Mouse (Mus musculus) kidney, embryonic 16.5 days (tissue): Measurements from ENCODE around the gene Nfkb2. TPM values are rescaled to one million over a fixed set of nuclear protein-coding genes. Genes with fewer than 3 reads are reported as not detected.

ENCODE experiments used
- ATAC-seq: fragments of 200-750 bp; cut with Nextera tagmentation; 2 replicates; pipeline ENCODE4 v1.8.0; 2017; ENCODE audit warnings: moderate TSS enrichment; ENCODE audit not compliant: low FRiP score, low TSS enrichment
- H3K27ac ChIP-seq: fragments of 300-500 bp; sonication (generic); 2 replicates; pipeline ENCODE4 v1.5.1; 2014; ENCODE audit warnings: low read length
- H3K27me3 ChIP-seq: fragments of 300-500 bp; sonication (generic); 2 replicates; pipeline ENCODE4 v1.6.1; 2014; ENCODE audit warnings: low read length, control low read depth, mixed read lengths; ENCODE audit not compliant: insufficient read depth
- H3K36me3 ChIP-seq: fragments of 300-500 bp; sonication (generic); 2 replicates; pipeline ENCODE4 v1.6.1; 2014; ENCODE audit warnings: low read length, control low read depth, mixed read lengths; ENCODE audit not compliant: insufficient read depth
- H3K4me1 ChIP-seq: fragments of 300-500 bp; sonication (generic); 2 replicates; pipeline ENCODE4 v1.6.1; 2014; ENCODE audit warnings: low read length, control low read depth, mixed read lengths; ENCODE audit not compliant: insufficient read depth
- H3K4me2 ChIP-seq: fragments of 300-500 bp; sonication (generic); replicated peaks from 2 replicates; pipeline ENCODE4 v1.6.1; 2014; ENCODE audit warnings: low read depth, low read length
- H3K4me3 ChIP-seq: fragments of 300-500 bp; sonication (generic); 2 replicates; pipeline ENCODE4 v1.5.1; 2014; ENCODE audit warnings: mild to moderate bottlenecking, low read length
- H3K9ac ChIP-seq: fragments of 300-500 bp; sonication (generic); replicated peaks from 2 replicates; pipeline ENCODE4 v1.6.1; 2014; ENCODE audit warnings: low read length
- H3K9me3 ChIP-seq: fragments of 300-500 bp; sonication (generic); 2 replicates; pipeline ENCODE4 v1.6.1; 2016; ENCODE audit warnings: low read length, control low read depth
- WGBS: fragments of 180-500 bp; shearing (Covaris S2); extraction: QIAGEN DNeasy Blood & Tissue Kit; methylation state at CpG from one replicate; pipeline ENCODE4 v1.1.7; 2014; 5-methylcytosine and 5-hydroxymethylcytosine counted together
- polyA plus RNA-seq: library from polyadenylated mRNA; unstranded; fragments of >200 nt; fragmentation: Nextera tagmentation; extraction: Ambion mirVana; gene quantifications from 2 replicates; pipeline ENCODE4 v1.2.1, GENCODE M21; 2015

Gene Nfkb2
- polyA plus RNA-seq, 1 experiment from 2014 or later = 11.5 TPM

DNA sequence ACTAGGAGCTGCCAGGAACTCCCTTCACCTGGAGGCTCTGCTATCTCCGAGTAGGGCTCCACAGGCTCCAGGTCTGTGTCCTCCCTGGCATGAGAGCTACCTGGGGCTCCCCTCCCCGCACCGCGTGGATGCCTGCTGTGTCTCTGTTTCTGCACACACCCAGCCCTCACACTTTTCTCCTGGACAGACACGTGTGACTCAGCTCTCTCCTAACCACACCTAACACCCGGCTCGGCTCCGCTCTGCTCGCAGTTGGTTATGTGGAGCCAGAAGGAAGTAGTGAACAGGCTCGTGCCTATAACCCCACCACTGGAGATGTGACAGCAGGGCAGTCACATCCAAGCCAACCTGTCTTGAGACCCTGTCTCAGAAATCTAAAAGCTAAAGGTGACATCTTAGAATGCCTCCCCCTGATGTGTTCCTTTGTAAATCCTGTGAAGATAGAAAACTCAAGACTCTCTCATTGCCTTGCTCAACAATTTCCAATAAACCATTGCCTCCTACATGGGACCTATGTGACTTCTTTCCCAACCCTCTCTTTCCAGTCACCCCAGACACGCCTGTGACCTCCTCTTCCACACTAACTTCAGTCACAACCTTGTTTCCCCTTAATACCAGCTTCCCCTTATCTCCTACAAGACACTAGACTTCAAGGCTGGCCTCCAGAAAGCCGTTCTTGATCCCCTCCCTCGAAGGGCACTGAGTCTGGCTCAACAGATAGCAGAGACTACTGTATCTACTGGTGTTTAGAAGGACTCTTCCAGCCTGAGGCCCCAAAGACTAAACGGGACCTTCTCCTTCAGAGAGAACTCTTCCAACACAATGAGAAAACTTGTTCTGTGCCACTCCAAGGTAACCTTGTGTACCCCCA, 11.0 kb downstream of the Nfkb2 start:
- Histone ChIP-seq H3K9ac (no peak overlapping the region), H3K4me2 (no peak overlapping the region), H3K36me3 (no peaks in the 10 kb centered on the region; the same call in 1 of the 2 replicates), H3K27me3 (peaks cover 71% of the 10 kb centered on the region), H3K9me3 (no peaks in the 10 kb centered on the region), H3K27ac (no peak overlapping the region), H3K4me3 (no peak overlapping the region), H3K4me1 (peaks cover 14% of the 10 kb centered on the region; the same call in 1 of the 2 replicates)
- ATAC-seq = no peak
- WGBS = 39% methylated on average over 14 of the region's 14 CpGs

DNA sequence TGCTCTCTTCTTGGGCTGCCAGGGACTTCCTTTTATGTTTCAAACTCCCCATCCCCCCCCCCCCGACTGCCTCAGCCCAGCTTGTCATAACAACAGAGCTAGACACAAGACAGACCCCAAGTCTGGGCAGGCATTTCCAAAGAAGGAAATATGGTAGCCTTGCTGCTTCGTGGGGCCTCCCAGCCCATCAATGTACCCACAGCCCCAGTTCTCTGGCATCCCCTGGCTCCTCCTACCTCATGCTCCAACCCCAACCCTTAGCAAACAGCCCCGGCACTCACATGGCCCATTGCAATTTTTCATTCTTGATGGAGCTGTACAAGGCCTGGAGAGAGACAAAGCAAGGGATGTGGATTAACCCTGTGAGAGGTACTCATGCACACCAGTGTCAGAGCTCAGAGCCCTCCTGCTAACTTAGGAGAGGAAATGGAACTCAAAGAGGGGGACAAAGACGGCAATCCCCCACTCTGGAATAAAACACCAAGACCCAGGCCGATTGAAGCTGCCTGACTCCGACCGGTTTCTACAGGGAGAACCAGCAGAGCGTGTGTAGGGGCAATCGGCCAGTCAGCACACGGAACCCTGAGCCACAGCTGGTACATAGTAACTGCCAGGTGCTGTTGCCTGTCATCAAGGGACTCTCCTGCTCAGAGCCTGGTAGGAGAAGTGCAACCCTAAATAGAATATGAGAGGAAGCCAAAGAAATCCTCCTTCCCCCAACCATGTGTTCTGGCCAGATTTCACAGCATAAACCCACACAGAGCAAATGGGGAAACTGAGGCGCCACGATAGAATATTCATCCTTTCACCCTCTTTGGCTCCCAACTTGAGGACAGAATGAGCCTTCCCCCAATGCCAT, 11.9 kb downstream of the Nfkb2 start:
- no peak for ATAC-seq
- Histone ChIP-seq H3K4me1 (peaks cover 14% of the 10 kb centered on the region; the same call in 1 of the 2 replicates), H3K4me2 (no peak overlapping the region), H3K36me3 (no peaks in the 10 kb centered on the region; the same call in 1 of the 2 replicates), H3K9ac (no peak overlapping the region), H3K4me3 (no peak overlapping the region), H3K27ac (no peak overlapping the region), H3K9me3 (no peaks in the 10 kb centered on the region), H3K27me3 (peaks cover 79% of the 10 kb centered on the region)
- 46% methylated on average over 12 of the region's 12 CpGs for WGBS

DNA sequence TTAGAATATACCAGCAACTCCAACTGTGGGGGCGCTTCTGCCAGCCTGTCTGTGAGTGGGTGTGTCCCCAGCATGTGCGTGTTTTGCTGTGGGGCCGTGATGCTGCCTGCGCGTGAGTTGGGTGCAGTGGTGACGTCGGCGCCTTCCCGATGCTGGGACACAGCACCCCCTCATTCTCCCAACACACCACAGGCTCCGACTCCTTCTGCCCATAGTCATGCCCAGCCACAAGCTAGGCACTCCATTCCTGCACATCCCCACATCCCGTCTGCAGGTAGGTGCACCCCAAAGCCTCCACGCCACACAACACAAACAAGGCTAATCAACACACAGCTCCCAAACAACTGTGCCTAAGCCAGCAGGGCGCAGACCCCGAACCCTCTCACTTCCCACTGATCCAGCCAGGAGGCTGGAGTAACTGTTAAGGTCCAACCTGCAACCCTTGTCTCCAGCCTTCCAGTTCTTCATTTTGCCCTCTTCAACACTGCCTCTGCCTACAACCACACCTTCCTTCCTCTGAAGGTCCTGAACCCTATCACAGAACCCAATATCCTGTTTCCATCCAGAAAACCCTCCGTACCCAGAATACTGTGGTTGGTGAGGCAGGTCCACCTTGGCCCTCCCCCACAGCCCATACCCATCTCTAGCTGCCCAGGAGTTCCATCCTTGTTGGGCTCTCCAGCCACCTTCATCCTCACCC, 12.9 kb downstream of the Nfkb2 start:
- H3K4me1 ChIP-seq = peaks cover 14% of the 10 kb centered on the region; the same call in 1 of the 2 replicates
- no peak for ATAC-seq

DNA sequence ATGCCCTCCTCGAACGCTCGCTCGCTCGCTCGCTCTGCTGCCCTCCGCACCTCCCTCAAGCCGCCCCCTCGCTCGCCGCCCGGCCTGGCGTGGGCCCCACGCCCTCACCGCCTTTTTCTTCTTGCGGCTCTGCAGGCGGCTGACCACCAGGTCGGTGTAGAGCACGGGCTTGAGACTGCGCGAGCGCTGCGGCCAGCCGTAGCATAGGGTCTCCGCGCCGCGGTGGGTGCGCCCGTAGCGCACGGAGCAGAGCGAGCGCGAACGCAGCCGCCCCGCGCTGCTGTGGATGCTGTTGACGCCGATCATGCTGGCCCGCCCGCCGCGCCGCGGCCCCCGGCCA, 13.4 kb downstream of the Nfkb2 start:
- H3K27ac ChIP-seq = no peak overlapping the region
- H3K9me3 ChIP-seq = no peaks in the 10 kb centered on the region
- H3K4me2 ChIP-seq = peak overlapping the region; percentile 78
- H3K27me3 ChIP-seq = peaks cover 95% of the 10 kb centered on the region
- peak; percentile 43; the same call in 1 of the 2 replicates for ATAC-seq
- H3K4me1 ChIP-seq = peaks cover 14% of the 10 kb centered on the region; the same call in 1 of the 2 replicates
- WGBS = under 1% methylated on average over 39 of the region's 48 CpGs
- peak overlapping the region; percentile 35 for H3K9ac ChIP-seq
- H3K36me3 ChIP-seq = no peaks in the 10 kb centered on the region
- peak overlapping the region; percentile 47 for H3K4me3 ChIP-seq

More for the DNA sequence above, 12.9 kb downstream of the Nfkb2 start:
- peaks cover 90% of the 10 kb centered on the region for H3K27me3 ChIP-seq
- WGBS = 31% methylated on average over 15 of the region's 15 CpGs
- H3K4me2 ChIP-seq = peak overlapping the region; percentile 78
- no peaks in the 10 kb centered on the region for H3K36me3 ChIP-seq
- H3K27ac ChIP-seq = no peak overlapping the region
- no peak overlapping the region; the same call in 1 of the 2 replicates for H3K9ac ChIP-seq
- peak overlapping the region; percentile 47 for H3K4me3 ChIP-seq
- H3K9me3 ChIP-seq = no peaks in the 10 kb centered on the region

DNA sequence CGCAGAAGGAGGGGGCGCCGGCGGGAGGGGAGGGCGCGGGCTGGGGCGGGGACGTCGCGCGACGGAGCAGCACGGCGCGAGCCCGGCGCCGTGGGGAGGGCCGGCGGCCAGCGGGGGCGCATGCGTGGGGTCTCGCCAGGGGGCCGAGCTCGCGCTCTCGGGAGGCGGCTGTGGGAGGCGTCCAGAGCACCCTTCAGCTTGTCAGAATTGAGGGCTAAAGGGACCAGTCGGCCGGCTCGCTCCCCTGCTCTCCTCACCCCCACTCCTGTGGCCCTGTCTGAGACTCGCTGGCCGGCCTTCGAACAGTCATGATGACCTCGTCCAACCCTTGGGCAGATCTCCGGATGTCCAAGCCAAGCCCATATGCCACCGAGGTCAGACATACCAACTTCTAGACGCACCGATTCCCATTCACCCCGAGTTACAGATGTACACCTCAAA, 13.9 kb downstream of the Nfkb2 start:
- no peak overlapping the region for H3K27ac ChIP-seq
- peak overlapping the region; percentile 35 for H3K9ac ChIP-seq
- H3K4me2 ChIP-seq = peak overlapping the region; percentile 78
- ATAC-seq = peak; percentile 53; the same call in 1 of the 2 replicates
- WGBS = 2% methylated on average over 26 of the region's 42 CpGs
- peaks cover 100% of the 10 kb centered on the region for H3K27me3 ChIP-seq
- peak overlapping the region; percentile 47 for H3K4me3 ChIP-seq
- H3K9me3 ChIP-seq = no peaks in the 10 kb centered on the region
- peaks cover 14% of the 10 kb centered on the region; the same call in 1 of the 2 replicates for H3K4me1 ChIP-seq
- no peaks in the 10 kb centered on the region for H3K36me3 ChIP-seq

DNA sequence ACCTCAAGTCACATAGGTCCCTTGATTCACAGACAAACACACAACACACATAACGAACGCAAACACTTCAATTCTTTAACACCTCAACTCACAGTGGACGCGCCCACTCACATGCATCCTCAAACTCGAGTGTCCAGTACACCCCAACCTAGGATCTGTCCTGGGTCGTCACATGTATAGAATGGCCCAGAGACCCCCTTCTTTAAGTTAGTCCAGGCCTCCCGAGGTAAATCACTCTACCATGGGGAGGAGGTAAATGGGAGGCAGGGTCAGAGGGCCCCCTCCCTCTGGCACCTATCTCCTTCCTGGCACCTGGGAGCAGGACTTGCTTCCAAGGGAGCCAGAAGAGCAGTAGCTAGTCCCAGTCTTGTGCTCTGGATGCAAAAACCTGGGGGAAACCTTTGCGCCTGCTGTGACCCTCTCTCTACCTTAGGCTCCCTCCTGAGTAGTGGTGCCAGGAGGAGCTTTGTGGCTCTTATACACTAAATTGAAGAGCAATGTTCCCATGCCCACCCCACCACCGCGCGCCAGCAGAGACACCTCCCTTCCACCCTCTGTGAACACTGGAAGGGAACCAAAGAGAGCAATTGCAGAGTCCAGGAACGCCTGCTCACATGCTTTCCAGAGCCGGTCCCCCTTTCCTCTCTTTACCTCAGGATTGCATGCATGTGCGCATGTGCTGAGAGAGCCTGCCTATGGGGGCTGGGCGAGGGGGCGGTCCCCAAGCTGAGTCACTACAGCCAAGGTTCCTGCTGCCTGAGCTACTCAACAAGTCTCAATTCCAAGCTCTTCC, 14.7 kb downstream of the Nfkb2 start:
- H3K36me3 ChIP-seq = no peaks in the 10 kb centered on the region
- ATAC-seq = no peak
- H3K27me3 ChIP-seq = peaks cover 100% of the 10 kb centered on the region
- H3K4me2 ChIP-seq = peak overlapping the region; percentile 20; the same call in 1 of the 2 replicates
- no peaks in the 10 kb centered on the region for H3K9me3 ChIP-seq
- 7% methylated on average over 16 of the region's 16 CpGs for WGBS
- peak overlapping the region; percentile 4; the same call in 1 of the 2 replicates for H3K4me3 ChIP-seq
- H3K4me1 ChIP-seq = peaks cover 14% of the 10 kb centered on the region; the same call in 1 of the 2 replicates
- no peak overlapping the region for H3K9ac ChIP-seq
- H3K27ac ChIP-seq = no peak overlapping the region

DNA sequence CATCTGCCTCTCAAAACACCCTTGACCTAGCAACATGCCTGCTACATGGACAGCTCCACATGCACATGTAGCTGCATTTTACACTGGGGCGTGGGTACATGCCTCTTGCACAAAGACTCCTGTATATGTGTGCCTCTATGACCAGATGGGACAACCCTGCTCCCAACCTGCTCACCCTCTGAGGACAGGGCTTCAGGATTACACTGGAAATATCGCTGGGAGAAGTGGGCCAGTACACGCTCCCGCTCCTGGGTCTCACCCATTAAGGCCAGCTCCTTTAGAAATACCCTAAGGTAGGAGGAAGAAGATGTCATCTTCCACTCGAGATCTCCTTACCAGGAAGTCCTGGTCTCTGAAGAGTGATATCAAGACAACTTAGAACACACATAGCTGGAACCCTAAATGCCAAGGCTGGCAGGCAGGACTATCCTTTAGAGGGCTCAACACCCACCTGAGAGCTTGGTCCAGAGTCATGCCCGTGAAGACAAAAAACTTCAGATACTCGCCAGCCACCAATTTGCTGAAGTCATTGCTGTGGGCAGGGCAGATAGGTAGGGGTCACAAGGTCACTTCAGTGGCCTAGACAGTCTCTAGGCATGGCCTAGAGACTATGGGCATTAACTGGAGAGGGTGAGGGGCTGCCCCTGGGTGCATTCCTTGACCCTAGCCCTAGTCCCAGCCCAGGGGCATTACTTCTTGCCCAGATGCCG, 16.1 kb downstream of the Nfkb2 start:
- peaks cover 14% of the 10 kb centered on the region; the same call in 1 of the 2 replicates for H3K4me1 ChIP-seq
- no peaks in the 10 kb centered on the region for H3K9me3 ChIP-seq
- no peak overlapping the region for H3K27ac ChIP-seq
- peaks cover 98% of the 10 kb centered on the region for H3K27me3 ChIP-seq
- ATAC-seq = no peak
- no peak overlapping the region for H3K4me3 ChIP-seq
- WGBS = 81% methylated on average over 8 of the region's 8 CpGs
- no peak overlapping the region for H3K4me2 ChIP-seq
- H3K9ac ChIP-seq = no peak overlapping the region
- H3K36me3 ChIP-seq = no peaks in the 10 kb centered on the region

DNA sequence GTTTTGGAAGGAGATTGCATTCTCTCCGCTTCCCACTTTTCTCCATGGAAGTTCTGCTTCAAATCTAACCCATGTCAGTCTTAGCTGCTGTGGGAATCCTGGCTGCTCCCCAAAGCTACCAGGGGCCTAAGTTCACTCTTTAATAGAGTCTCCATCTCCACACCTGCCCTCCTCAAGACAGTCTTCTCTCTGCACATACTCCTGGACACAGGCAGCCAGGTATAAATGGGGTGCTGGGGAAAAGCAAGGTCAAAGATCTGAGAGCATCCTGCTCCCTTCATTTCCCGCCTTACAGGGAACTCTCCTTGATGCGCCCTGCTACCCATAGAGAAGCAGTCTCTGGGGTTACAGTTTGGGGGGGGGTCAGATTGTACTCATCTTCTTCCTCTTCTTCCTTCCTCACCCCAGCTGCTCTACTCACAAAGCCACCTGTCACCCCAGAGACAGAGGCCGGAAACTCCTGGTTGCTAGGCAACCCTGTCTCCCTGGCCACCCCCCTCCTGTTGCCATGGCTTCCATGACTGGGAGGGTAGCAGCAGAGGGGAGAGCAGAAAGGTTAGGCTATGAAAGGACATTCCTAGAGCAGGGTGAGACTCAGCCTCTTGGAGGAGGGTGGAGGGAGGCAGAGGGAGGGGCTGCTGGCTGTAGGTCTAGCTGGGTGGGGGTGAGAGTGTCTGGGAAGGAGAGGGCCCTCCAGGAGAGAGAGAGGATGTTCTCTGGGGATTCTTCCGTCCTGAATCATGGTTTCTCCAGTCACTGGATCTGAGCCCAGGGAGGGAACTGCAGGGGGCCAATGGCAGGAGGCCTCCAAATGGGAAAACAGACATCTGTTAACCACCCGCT, 17.2 kb downstream of the Nfkb2 start:
- H3K27ac ChIP-seq = no peak overlapping the region
- peaks cover 14% of the 10 kb centered on the region; the same call in 1 of the 2 replicates for H3K4me1 ChIP-seq
- ATAC-seq = no peak
- no peak overlapping the region for H3K4me3 ChIP-seq
- 33% methylated on average over 6 of the region's 6 CpGs for WGBS
- H3K36me3 ChIP-seq = no peaks in the 10 kb centered on the region
- peaks cover 98% of the 10 kb centered on the region for H3K27me3 ChIP-seq
- H3K9ac ChIP-seq = no peak overlapping the region
- no peak overlapping the region for H3K4me2 ChIP-seq
- no peaks in the 10 kb centered on the region for H3K9me3 ChIP-seq
